Mouse (Mus musculus): ENCODE results near the gene Dennd2c. TPM values are rescaled to one million over a fixed set of nuclear protein-coding genes. Genes with fewer than 3 reads are reported as not detected.

Gene Dennd2c
- polyA plus RNA-seq, 1 experiment from 2014 or later, result 3.0 TPM

GRCm38 (mm10) chr3:103081861-103082453, 20.4 kb upstream of the Dennd2c start:
- Histone ChIP-seq H3K36me3 (no peaks in the 10 kb centered on the region), H3K27me3 (replicated peaks) (no peaks in the 10 kb centered on the region), H3K9me3 (no peaks in the 10 kb centered on the region), H3K4me2 (replicated peaks) (no peak overlapping the region), H3K27ac (no peak overlapping the region), H3K4me1 (replicated peaks) (no peaks in the 10 kb centered on the region), H3K9ac (no peak overlapping the region), H3K4me3 (replicated peaks) (no peak overlapping the region)
- ATAC-seq, result no peak
- WGBS, result 80% methylated on average over 17 of the region's 17 CpGs

DNA sequence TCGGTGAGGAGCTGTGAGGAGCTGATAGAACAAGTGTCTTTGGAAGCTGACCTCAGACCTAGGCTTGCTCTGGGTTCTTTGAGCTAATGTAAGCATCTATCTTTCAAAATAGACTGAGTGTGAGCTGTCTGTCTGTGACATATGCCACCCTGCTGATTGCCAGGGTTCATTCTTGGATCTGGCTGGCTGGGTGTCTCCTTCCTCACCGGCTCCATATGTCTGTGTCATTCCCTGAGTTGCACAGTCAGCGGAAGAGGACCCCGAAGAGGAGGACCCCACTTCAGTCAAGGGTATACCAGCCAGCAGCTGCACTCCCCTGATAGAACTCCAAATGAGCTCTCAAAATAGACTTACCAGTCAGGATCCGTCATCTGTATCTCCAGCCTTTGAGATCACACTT, 19.6 kb upstream of the Dennd2c start:
- H3K9ac ChIP-seq, result no peak overlapping the region
- no peaks in the 10 kb centered on the region for H3K9me3 ChIP-seq
- H3K27me3 ChIP-seq (replicated peaks), result no peaks in the 10 kb centered on the region
- ATAC-seq, result no peak
- WGBS, result 89% methylated on average over 5 of the region's 5 CpGs
- H3K4me3 ChIP-seq (replicated peaks), result no peak overlapping the region
- no peak overlapping the region for H3K27ac ChIP-seq
- no peak overlapping the region for H3K4me2 ChIP-seq (replicated peaks)
- H3K36me3 ChIP-seq, result no peaks in the 10 kb centered on the region
- no peaks in the 10 kb centered on the region for H3K4me1 ChIP-seq (replicated peaks)

- no peak for ATAC-seq
- Histone ChIP-seq H3K27me3 (replicated peaks) (no peaks in the 10 kb centered on the region), H3K9ac (no peak overlapping the region), H3K9me3 (no peaks in the 10 kb centered on the region), H3K4me3 (replicated peaks) (no peak overlapping the region), H3K4me1 (replicated peaks) (no peaks in the 10 kb centered on the region), H3K27ac (no peak overlapping the region), H3K4me2 (replicated peaks) (no peak overlapping the region), H3K36me3 (no peaks in the 10 kb centered on the region)
- WGBS, result 78% methylated on average over 3 of the region's 3 CpGs
Observed at GRCm38 (mm10) chr3:103085986-103086385, 16.4 kb upstream of the Dennd2c start.

- H3K4me2 ChIP-seq (replicated peaks), result no peak overlapping the region
- H3K27me3 ChIP-seq (replicated peaks), result no peaks in the 10 kb centered on the region
- H3K4me3 ChIP-seq (replicated peaks), result no peak overlapping the region
- H3K9me3 ChIP-seq, result no peaks in the 10 kb centered on the region
- no peaks in the 10 kb centered on the region for H3K4me1 ChIP-seq (replicated peaks)
- H3K27ac ChIP-seq, result no peak overlapping the region
- ATAC-seq, result no peak
- H3K9ac ChIP-seq, result no peak overlapping the region
- H3K36me3 ChIP-seq, result no peaks in the 10 kb centered on the region
- WGBS, result 97% methylated on average over 2 of the region's 2 CpGs
Observed at GRCm38 (mm10) chr3:103091753-103092152, 10.7 kb upstream of the Dennd2c start.

DNA sequence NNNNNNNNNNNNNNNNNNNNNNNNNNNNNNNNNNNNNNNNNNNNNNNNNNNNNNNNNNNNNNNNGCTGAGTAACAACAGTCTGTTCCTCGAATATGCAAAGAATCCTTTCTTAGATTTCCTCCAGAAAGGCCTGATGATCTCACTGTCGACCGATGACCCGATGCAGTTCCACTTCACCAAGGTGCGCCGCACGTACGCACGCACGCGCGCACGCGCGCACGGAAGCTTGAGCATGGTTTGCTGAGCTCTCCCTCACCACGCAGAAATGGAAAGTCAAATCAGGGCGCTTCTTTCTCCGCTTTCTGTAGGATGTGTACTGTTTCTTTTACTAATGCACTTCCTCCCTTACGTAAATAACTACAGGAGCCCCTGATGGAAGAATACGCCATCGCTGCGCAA, 3.7 kb upstream of the Dennd2c start:
- ATAC-seq, result no peak
- Histone ChIP-seq H3K9me3 (no peaks in the 10 kb centered on the region), H3K27ac (no peak overlapping the region), H3K4me3 (replicated peaks) (no peak overlapping the region), H3K4me2 (replicated peaks) (no peak overlapping the region), H3K4me1 (replicated peaks) (0 out of 2 replicates have a peak, but pooled peaks cover 5% of the 10 kb centered on the region), H3K36me3 (no peaks in the 10 kb centered on the region), H3K9ac (no peak overlapping the region), H3K27me3 (replicated peaks) (no peaks in the 10 kb centered on the region)
- WGBS, result 78% methylated on average over 23 of the region's 23 CpGs

GRCm38 (mm10) chr3:103099667-103100066, 2.7 kb upstream of the Dennd2c start:
- no peak for ATAC-seq
- no peaks in the 10 kb centered on the region for H3K36me3 ChIP-seq
- H3K4me2 ChIP-seq (replicated peaks), result no peak overlapping the region
- WGBS, result 89% methylated on average over 6 of the region's 6 CpGs
- H3K27me3 ChIP-seq (replicated peaks), result no peaks in the 10 kb centered on the region
- H3K27ac ChIP-seq, result no peak overlapping the region
- no peaks in the 10 kb centered on the region for H3K9me3 ChIP-seq
- no peak overlapping the region for H3K9ac ChIP-seq
- no peak overlapping the region for H3K4me3 ChIP-seq (replicated peaks)
- 0 out of 2 replicates have a peak, but pooled peaks cover 5% of the 10 kb centered on the region for H3K4me1 ChIP-seq (replicated peaks)

DNA sequence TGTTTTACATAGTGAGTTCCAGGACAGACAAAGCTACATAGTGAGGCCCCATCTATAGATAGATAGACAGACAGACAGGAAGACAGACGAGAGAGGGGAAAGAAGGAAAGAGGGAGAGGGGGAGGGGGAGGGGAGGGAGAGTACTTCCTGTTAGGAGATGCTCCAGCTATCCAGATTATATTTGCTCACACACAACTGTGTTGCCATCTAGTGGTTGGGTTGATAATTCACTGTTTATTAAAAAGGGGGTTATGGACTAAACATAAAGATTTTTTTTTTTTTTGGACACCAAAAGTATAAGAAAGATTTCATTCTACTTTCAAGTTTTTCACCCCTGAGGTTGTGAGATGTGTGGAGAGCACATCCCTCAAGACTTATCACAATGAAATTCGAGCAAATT, 1.7 kb upstream of the Dennd2c start:
- Histone ChIP-seq H3K4me1 (replicated peaks) (0 out of 2 replicates have a peak, but pooled peaks cover 5% of the 10 kb centered on the region), H3K4me2 (replicated peaks) (no peak overlapping the region), H3K27me3 (replicated peaks) (no peaks in the 10 kb centered on the region), H3K9ac (no peak overlapping the region), H3K36me3 (no peaks in the 10 kb centered on the region), H3K4me3 (replicated peaks) (no peak overlapping the region), H3K27ac (no peak overlapping the region), H3K9me3 (no peaks in the 10 kb centered on the region)
- ATAC-seq, result no peak
- WGBS, result 54% methylated on average over 2 of the region's 2 CpGs

- Histone ChIP-seq H3K27ac (no peak overlapping the region), H3K27me3 (replicated peaks) (no peaks in the 10 kb centered on the region), H3K4me1 (replicated peaks) (0 out of 2 replicates have a peak, but pooled peaks cover 5% of the 10 kb centered on the region), H3K9me3 (no peaks in the 10 kb centered on the region), H3K36me3 (no peaks in the 10 kb centered on the region), H3K9ac (no peak overlapping the region), H3K4me2 (replicated peaks) (no peak overlapping the region; the same call in 1 of the 2 replicates), H3K4me3 (replicated peaks) (no peak overlapping the region)
- ATAC-seq, result no peak
- WGBS, result 54% methylated on average over 5 of the region's 5 CpGs
Observed at GRCm38 (mm10) chr3:103101194-103101593, 1.2 kb upstream of the Dennd2c start.

DNA sequence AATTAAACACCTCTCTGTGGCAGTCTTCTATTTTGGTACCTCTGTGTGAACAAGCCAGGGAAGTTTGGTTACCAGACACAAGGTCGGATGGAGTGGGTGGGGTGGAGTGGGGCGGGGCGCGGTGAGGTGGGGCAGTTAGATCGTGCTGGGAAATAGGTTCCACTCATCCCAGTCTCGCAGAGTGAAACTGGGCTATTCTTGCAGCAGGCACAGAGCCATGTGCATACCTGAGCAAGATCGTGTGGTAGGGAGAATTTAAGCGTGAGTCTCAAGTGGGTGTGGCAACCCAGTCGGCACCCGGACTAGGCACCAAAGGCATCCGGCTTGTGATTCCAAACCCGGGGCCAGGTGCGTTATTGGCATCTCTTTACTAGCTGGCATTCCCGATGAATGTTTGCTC, 495 bp upstream of the Dennd2c start:
- 2% methylated on average over 14 of the region's 14 CpGs for WGBS
- 0 out of 2 replicates have a peak, but pooled peaks cover 5% of the 10 kb centered on the region for H3K4me1 ChIP-seq (replicated peaks)
- H3K27ac ChIP-seq, result no peak overlapping the region
- H3K36me3 ChIP-seq, result no peaks in the 10 kb centered on the region
- no peaks in the 10 kb centered on the region for H3K27me3 ChIP-seq (replicated peaks)
- peak overlapping the region; percentile 80 for H3K4me3 ChIP-seq (replicated peaks)
- peak; percentile 54 for ATAC-seq
- no peaks in the 10 kb centered on the region for H3K9me3 ChIP-seq
- H3K9ac ChIP-seq, result peak overlapping the region; percentile 77
- peak overlapping the region; percentile 88 for H3K4me2 ChIP-seq (replicated peaks)

GRCm38 (mm10) chr3:103107565-103108240, 5.3 kb downstream of the Dennd2c start:
- no peak for ATAC-seq
- WGBS, result 84% methylated on average over 7 of the region's 7 CpGs

GRCm38 (mm10) chr3:103112216-103112615, 9.8 kb downstream of the Dennd2c start:
- Histone ChIP-seq H3K4me2 (replicated peaks) (no peak overlapping the region), H3K9ac (no peak overlapping the region), H3K27me3 (replicated peaks) (no peaks in the 10 kb centered on the region), H3K27ac (no peak overlapping the region), H3K36me3 (no peaks in the 10 kb centered on the region), H3K4me3 (replicated peaks) (no peak overlapping the region), H3K4me1 (replicated peaks) (no peaks in the 10 kb centered on the region), H3K9me3 (no peaks in the 10 kb centered on the region)
- peak; percentile 55; the same call in 1 of the 2 replicates for ATAC-seq
- 57% methylated on average over 5 of the region's 5 CpGs for WGBS

More at GRCm38 (mm10) chr3:103107565-103108240, 5.3 kb downstream of the Dennd2c start:
- H3K36me3 ChIP-seq, result no peaks in the 10 kb centered on the region
- no peaks in the 10 kb centered on the region for H3K4me1 ChIP-seq (replicated peaks)
- H3K27ac ChIP-seq, result no peak overlapping the region
- no peak overlapping the region for H3K9ac ChIP-seq
- no peaks in the 10 kb centered on the region for H3K27me3 ChIP-seq (replicated peaks)
- no peak overlapping the region for H3K4me2 ChIP-seq (replicated peaks)
- H3K4me3 ChIP-seq (replicated peaks), result no peak overlapping the region
- H3K9me3 ChIP-seq, result no peaks in the 10 kb centered on the region

DNA sequence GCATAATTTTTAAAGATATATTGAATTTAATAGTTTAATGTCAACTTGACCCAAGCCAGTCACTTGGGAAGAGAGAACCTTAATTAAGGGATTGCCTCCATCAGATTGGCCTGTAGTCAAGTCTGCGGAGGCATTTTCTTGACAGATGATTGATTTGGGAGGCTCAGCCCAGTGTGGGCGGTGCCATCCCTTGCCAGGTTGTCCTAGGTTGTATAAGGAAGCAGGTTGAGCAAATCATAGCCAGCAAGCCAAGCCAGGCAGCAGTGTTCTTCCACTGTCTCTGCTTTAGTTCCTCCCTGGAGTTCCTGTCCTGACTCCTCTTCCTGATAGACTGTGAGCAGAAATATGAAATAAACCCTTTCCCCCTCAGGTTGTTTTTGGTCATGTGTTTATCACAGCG, 21.2 kb downstream of the Dennd2c start:
- 84% methylated on average over 3 of the region's 3 CpGs for WGBS
- H3K27me3 ChIP-seq (replicated peaks), result no peaks in the 10 kb centered on the region
- no peak overlapping the region for H3K9ac ChIP-seq
- no peaks in the 10 kb centered on the region for H3K9me3 ChIP-seq
- no peak for ATAC-seq
- H3K4me2 ChIP-seq (replicated peaks), result no peak overlapping the region
- H3K27ac ChIP-seq, result no peak overlapping the region
- no peak overlapping the region for H3K4me3 ChIP-seq (replicated peaks)
- H3K36me3 ChIP-seq, result no peaks in the 10 kb centered on the region
- no peaks in the 10 kb centered on the region for H3K4me1 ChIP-seq (replicated peaks)

DNA sequence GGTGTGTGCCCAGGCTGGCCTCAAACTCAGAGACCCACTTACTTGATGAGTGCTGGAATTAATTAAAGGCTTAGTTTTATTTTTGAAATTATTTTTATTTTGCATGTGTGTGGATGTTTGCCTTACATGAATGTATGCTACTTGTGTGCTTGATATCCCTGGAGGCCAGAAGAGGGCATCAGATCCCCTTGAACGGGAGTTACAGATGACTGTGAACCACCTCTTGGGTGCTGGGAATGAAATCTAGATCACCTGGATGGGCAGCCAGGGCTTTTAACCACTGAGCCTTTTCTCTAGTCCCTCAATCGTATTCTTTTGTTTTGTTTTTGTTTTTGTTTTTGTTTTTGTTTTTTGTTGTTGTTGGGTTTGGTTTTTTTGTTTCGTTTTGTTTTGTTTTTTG, 23.7 kb downstream of the Dennd2c start:
- no peak overlapping the region for H3K4me2 ChIP-seq (replicated peaks)
- no peaks in the 10 kb centered on the region for H3K9me3 ChIP-seq
- ATAC-seq, result no peak
- H3K27ac ChIP-seq, result no peak overlapping the region
- no peaks in the 10 kb centered on the region for H3K27me3 ChIP-seq (replicated peaks)
- no peak overlapping the region for H3K9ac ChIP-seq
- H3K36me3 ChIP-seq, result no peaks in the 10 kb centered on the region
- WGBS, result 91% methylated on average over 3 of the region's 3 CpGs
- H3K4me3 ChIP-seq (replicated peaks), result no peak overlapping the region
- 0 out of 2 replicates have a peak, but pooled peaks cover 7% of the 10 kb centered on the region for H3K4me1 ChIP-seq (replicated peaks)

Data from intestine, embryonic 15.5 days (tissue).